Mouse (Mus musculus) A20 (cell line): Measurements from ENCODE around the gene Ankrd44.

ENCODE experiments used
- DNase-seq: peaks from one replicate; pipeline ENCODE4 v3.0.0-alpha.2; 2011; ENCODE audit warnings: low read depth, low spot score

Ankrd44 gene

GRCm38 (mm10) chr1:54815206-54815855, 110.9 kb downstream of the Ankrd44 start:
- no peak for DNase-seq

- DNase-seq = no peak
These were observed 116.2 kb downstream of the Ankrd44 start for GRCm38 (mm10) chr1:54809811-54810549.

GRCm38 (mm10) chr1:54809098-54809490, 117.1 kb downstream of the Ankrd44 start:
- DNase-seq = no peak

GRCm38 (mm10) chr1:54808401-54809097, 117.6 kb downstream of the Ankrd44 start:
- DNase-seq = no peak

- DNase-seq = no peak
These were observed 118.4 kb downstream of the Ankrd44 start for GRCm38 (mm10) chr1:54807832-54808231.

- no peak for DNase-seq
These were observed 119.9 kb downstream of the Ankrd44 start for GRCm38 (mm10) chr1:54806116-54806850.

GRCm38 (mm10) chr1:54804406-54804805, 121.8 kb downstream of the Ankrd44 start:
- no peak for DNase-seq

- no peak for DNase-seq
These were observed 123.5 kb downstream of the Ankrd44 start for GRCm38 (mm10) chr1:54802703-54803102.

GRCm38 (mm10) chr1:54801256-54801655, 124.9 kb downstream of the Ankrd44 start:
- no peak for DNase-seq

GRCm38 (mm10) chr1:54799421-54799820, 126.8 kb downstream of the Ankrd44 start:
- DNase-seq = no peak

- DNase-seq = peak; percentile 60
These were observed 127.8 kb downstream of the Ankrd44 start for GRCm38 (mm10) chr1:54798415-54798814.

- no peak for DNase-seq
These were observed 131.5 kb downstream of the Ankrd44 start for GRCm38 (mm10) chr1:54794709-54795108.

- no peak for DNase-seq
These were observed 134.8 kb downstream of the Ankrd44 start for GRCm38 (mm10) chr1:54791406-54791805.

GRCm38 (mm10) chr1:54789327-54789960, 136.7 kb downstream of the Ankrd44 start:
- no peak for DNase-seq

GRCm38 (mm10) chr1:54788337-54788736, 137.8 kb downstream of the Ankrd44 start:
- no peak for DNase-seq

GRCm38 (mm10) chr1:54778151-54778550, 148.0 kb downstream of the Ankrd44 start:
- DNase-seq = no peak

- no peak for DNase-seq
These were observed 149.1 kb downstream of the Ankrd44 start for GRCm38 (mm10) chr1:54777104-54777503.

- peak; percentile 32 for DNase-seq
These were observed 150.1 kb downstream of the Ankrd44 start for GRCm38 (mm10) chr1:54776116-54776515.

- DNase-seq = no peak
These were observed 153.3 kb downstream of the Ankrd44 start for GRCm38 (mm10) chr1:54772843-54773242.

- DNase-seq = no peak
These were observed 154.7 kb downstream of the Ankrd44 start for GRCm38 (mm10) chr1:54771471-54771870.

GRCm38 (mm10) chr1:54767221-54767620, 159.0 kb downstream of the Ankrd44 start:
- no peak for DNase-seq
